Mouse (Mus musculus) adrenal gland, postnatal 10 days (tissue): Measurements from ENCODE around the gene Pgls. TPM values are rescaled to one million over a fixed set of nuclear protein-coding genes. Genes with fewer than 3 reads are reported as not detected.
A peak's percentile ranks its signal among the peaks of the same experiment; 100 is the strongest.

ENCODE experiments used
- DNase-seq: peaks from one replicate; pipeline ENCODE4 v3.0.0; 2021; ENCODE audit warnings: mixed read lengths
- total RNA-seq, 2 experiments: library from RNA; stranded (reverse); gene quantifications; 2 replicates each; pipeline ENCODE4 v1.2.3; 2021

Gene Pgls
- total RNA-seq, 2 experiments from 2014 or later = 233 to 245 TPM

GRCm38 (mm10) chr8:71598841-71599240 is 6.9 kb downstream of the Pgls start:
- DNase-seq = no peak

GRCm38 (mm10) chr8:71601939-71602665 is 10.1 kb downstream of the Pgls start:
- no peak for DNase-seq

GRCm38 (mm10) chr8:71602666-71603334 is 10.8 kb downstream of the Pgls start:
- DNase-seq = peak; percentile 77

- DNase-seq = no peak
Observed at GRCm38 (mm10) chr8:71604021-71604420, 12.0 kb downstream of the Pgls start.

GRCm38 (mm10) chr8:71610822-71611651 is 19.1 kb downstream of the Pgls start, which contains the start of gene Colgalt1:
Colgalt1 (plus strand) TSS chr8:71610998.
- DNase-seq = peak; percentile 95

- no peak for DNase-seq
Observed at GRCm38 (mm10) chr8:71612141-71612540, 20.2 kb downstream of the Pgls start.

- no peak for DNase-seq
Observed at GRCm38 (mm10) chr8:71613418-71613817, 21.4 kb downstream of the Pgls start.

GRCm38 (mm10) chr8:71619786-71620185 is 27.8 kb downstream of the Pgls start:
- no peak for DNase-seq

GRCm38 (mm10) chr8:71625088-71625487 is 33.1 kb downstream of the Pgls start:
- DNase-seq = no peak

GRCm38 (mm10) chr8:71626753-71627152 is 34.8 kb downstream of the Pgls start:
- DNase-seq = no peak

GRCm38 (mm10) chr8:71627265-71628099 is 35.5 kb downstream of the Pgls start:
- DNase-seq = peak; percentile 26

- no peak for DNase-seq
Observed at GRCm38 (mm10) chr8:71628396-71629095, 36.6 kb downstream of the Pgls start.

- DNase-seq = peak; percentile 98
Observed at GRCm38 (mm10) chr8:71629096-71629697, 37.2 kb downstream of the Pgls start.

- peak; percentile 69 for DNase-seq
Observed at GRCm38 (mm10) chr8:71629781-71630212, 37.8 kb downstream of the Pgls start.

GRCm38 (mm10) chr8:71630761-71631160 is 38.8 kb downstream of the Pgls start:
- DNase-seq = no peak

GRCm38 (mm10) chr8:71631897-71632296 is 39.9 kb downstream of the Pgls start:
- no peak for DNase-seq

GRCm38 (mm10) chr8:71633164-71633563 is 41.2 kb downstream of the Pgls start:
- peak; percentile 75 for DNase-seq

GRCm38 (mm10) chr8:71633981-71634667 is 42.1 kb downstream of the Pgls start:
- peak; percentile 79 for DNase-seq

- no peak for DNase-seq
Observed at GRCm38 (mm10) chr8:71637149-71638095, 45.4 kb downstream of the Pgls start.
